9 mouse cellular contexts compared by ENCODE assay signal in genomic region chr8:87087451-87088095, GRCm38 (mm10).
DNase-seq lines count a peak whose midpoint lies in the region; ATAC-seq lines count a peak whose summit lies in the region.
"Had no signal": no experiment of that assay in that cellular context is flagged by ENCODE, and none has a peak within 500 bp of the region (broad histone marks: within the 10 kb centered on the region; RNA-seq: fewer than 3 reads in every experiment).

No protein-coding gene starts in this region.

- no peaks in the 10 kb centered on the region for H3K36me3 ChIP-seq in hindbrain, embryonic 11.5 days (ENCODE audit: control insufficient read depth, insufficient read depth, low read length)

- no peak overlapping the region for H3K9ac ChIP-seq in hindbrain, embryonic 11.5 days (ENCODE audit: low read depth, low read length)

- H3K4me2 ChIP-seq in hindbrain, embryonic 11.5 days (replicated peaks; ENCODE audit: low read depth, low read length), result no peak overlapping the region

- no peak for ATAC-seq in hindbrain, embryonic 11.5 days (ENCODE audit: low FRiP score)

- H3K27me3 ChIP-seq in hindbrain, embryonic 11.5 days (ENCODE audit: control insufficient read depth, insufficient read depth, low read length), result no peaks in the 10 kb centered on the region
- H3K27me3 ChIP-seq: megakaryocyte, embryonic 14.5 days had no signal

- no peak overlapping the region for H3K4me3 ChIP-seq in hindbrain, embryonic 11.5 days (ENCODE audit: low read depth, low read length)
- H3K4me3 ChIP-seq: megakaryocyte, embryonic 14.5 days had no signal

- DNase-seq in gastrocnemius, postnatal 10 days, result peak; percentile 26
- no peak for DNase-seq in gastrocnemius, postnatal 25 days
- DNase-seq in urinary bladder, postnatal 14 days (ENCODE audit: low spot score), result peak; percentile 25
- DNase-seq in urinary bladder, postnatal 10 days (ENCODE audit: low spot score), result no peak
- peak; percentile 74 for DNase-seq in hindbrain, embryonic 11.5 days (ENCODE audit: low spot score)
- DNase-seq in retina, postnatal 1 day, result peak; percentile 68
- DNase-seq in frontal cortex, adult 2 months (ENCODE audit: extremely low spot score in 1 of 2, low spot score in 1 of 2), result no peak
- no peak for DNase-seq in right cerebral cortex, postnatal 36 days (ENCODE audit: low spot score in 2 of 2)

- no peak overlapping the region for H3K27ac ChIP-seq in hindbrain, embryonic 11.5 days (ENCODE audit: low read depth, low read length)

- H3K9me3 ChIP-seq in hindbrain, embryonic 11.5 days (ENCODE audit: control insufficient read depth, low read length), result no peaks in the 10 kb centered on the region

- no peaks in the 10 kb centered on the region for H3K4me1 ChIP-seq in hindbrain, embryonic 11.5 days (replicated peaks; ENCODE audit: control insufficient read depth, insufficient read depth, low read length)
- H3K4me1 ChIP-seq: megakaryocyte, embryonic 14.5 days had no signal

- 49% methylated on average over 9 of the region's 9 CpGs for WGBS in hindbrain, embryonic 11.5 days

Comparison
In these comparisons a context has a peak if more than half of its experiments do, and no peak if none do; other contexts are left out.
1. DNase-seq: peak in gastrocnemius, postnatal 10 days (single experiment), urinary bladder, postnatal 14 days (single experiment), hindbrain, embryonic 11.5 days (single experiment) and retina, postnatal 1 day (single experiment); none in gastrocnemius, postnatal 25 days (single experiment), urinary bladder, postnatal 10 days (single experiment), frontal cortex, adult 2 months (0 of 2) and right cerebral cortex, postnatal 36 days (0 of 2).